Mouse (Mus musculus) bone marrow, adult 2 months (tissue): ENCODE data around the gene Cacna1d. TPM values are rescaled to one million over a fixed set of nuclear protein-coding genes. Genes with fewer than 3 reads are reported as not detected.

Experiments used
- H3K27ac ChIP-seq: fragments of 200-500 bp; 2 replicates; pipeline ENCODE4 v1.5.1; 2012; ENCODE audit warnings: low read depth, mild to moderate bottlenecking, control low read depth, inconsistent platforms, low read length; ENCODE audit not compliant: control insufficient read depth, poor library complexity, insufficient read depth
- H3K4me1 ChIP-seq: fragments of 200-500 bp; 2 replicates; pipeline ENCODE4 v1.6.1; 2011; ENCODE audit warnings: low read length; ENCODE audit not compliant: control insufficient read depth, insufficient read depth
- H3K4me3 ChIP-seq: fragments of 200-500 bp; replicated peaks from 2 replicates; pipeline ENCODE3; 2011; ENCODE audit warnings: mild to moderate bottlenecking, low read depth, low read length, control low read depth; ENCODE audit not compliant: control insufficient read depth
- CTCF ChIP-seq: fragments of 200-500 bp; IDR thresholded peaks from 2 replicates; pipeline ENCODE4 v1.5.1; 2011; ENCODE audit warnings: low read length, control low read depth; ENCODE audit not compliant: control insufficient read depth, insufficient read depth
- POLR2A ChIP-seq: fragments of 200-500 bp; IDR thresholded peaks from 2 replicates; pipeline ENCODE4 v1.6.1; 2011; ENCODE audit warnings: low read depth, mild to moderate bottlenecking, control low read depth, low read length, borderline replicate concordance; ENCODE audit not compliant: control insufficient read depth
- WGBS: fragments of 180-500 bp; shearing (Covaris S2); methylation state at CpG from one replicate; pipeline ENCODE4 v1.1.7; 2018; 5-methylcytosine and 5-hydroxymethylcytosine counted together
- polyA plus RNA-seq: library from polyadenylated mRNA; stranded (reverse); fragments of >200 nt; gene quantifications from 2 replicates; pipeline ENCODE4 v1.2.4, GENCODE M21; 2011; ENCODE audit warnings: low replicate concordance; ENCODE audit not compliant: missing spikeins, insufficient read depth, insufficient read length

Gene Cacna1d
- polyA plus RNA-seq, 1 experiment = 1.7 TPM

GRCm38 (mm10) chr14:30425175-30425574, 66.1 kb downstream of the Cacna1d start:
- Histone ChIP-seq H3K4me3 (no peak overlapping the region), H3K4me1 (peaks cover 3% of the 10 kb centered on the region), H3K27ac (no peak overlapping the region)
- no peak for TF ChIP-seq POLR2A
- TF ChIP-seq CTCF = no peak
- WGBS = 52% methylated on average over 6 of the region's 6 CpGs

DNA sequence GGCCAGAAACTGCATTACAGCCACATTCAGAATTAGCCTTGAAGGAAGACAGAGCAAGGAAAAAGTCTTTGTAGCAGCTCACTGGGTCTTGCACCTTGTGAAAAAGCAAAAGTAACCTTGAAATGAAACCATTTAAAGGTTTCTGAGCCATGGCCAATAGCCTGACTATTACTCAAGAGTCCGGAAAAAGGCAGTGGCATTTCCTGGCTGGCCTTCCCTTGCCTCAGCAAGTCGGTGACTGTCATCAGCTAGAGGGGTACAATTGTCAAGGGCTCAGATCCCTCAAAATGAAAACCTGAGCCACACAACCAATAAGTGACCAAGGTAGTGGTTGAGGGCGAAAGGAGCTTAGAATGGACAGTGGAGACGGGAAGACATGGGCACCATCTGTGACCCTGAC, 66.6 kb downstream of the Cacna1d start:
- 60% methylated on average over 4 of the region's 4 CpGs for WGBS
- TF ChIP-seq CTCF (no peak), POLR2A (no peak)
- H3K27ac ChIP-seq = peak overlapping the region; percentile 19; the same call in 1 of the 2 replicates
- H3K4me1 ChIP-seq = peaks cover 3% of the 10 kb centered on the region
- no peak overlapping the region for H3K4me3 ChIP-seq

DNA sequence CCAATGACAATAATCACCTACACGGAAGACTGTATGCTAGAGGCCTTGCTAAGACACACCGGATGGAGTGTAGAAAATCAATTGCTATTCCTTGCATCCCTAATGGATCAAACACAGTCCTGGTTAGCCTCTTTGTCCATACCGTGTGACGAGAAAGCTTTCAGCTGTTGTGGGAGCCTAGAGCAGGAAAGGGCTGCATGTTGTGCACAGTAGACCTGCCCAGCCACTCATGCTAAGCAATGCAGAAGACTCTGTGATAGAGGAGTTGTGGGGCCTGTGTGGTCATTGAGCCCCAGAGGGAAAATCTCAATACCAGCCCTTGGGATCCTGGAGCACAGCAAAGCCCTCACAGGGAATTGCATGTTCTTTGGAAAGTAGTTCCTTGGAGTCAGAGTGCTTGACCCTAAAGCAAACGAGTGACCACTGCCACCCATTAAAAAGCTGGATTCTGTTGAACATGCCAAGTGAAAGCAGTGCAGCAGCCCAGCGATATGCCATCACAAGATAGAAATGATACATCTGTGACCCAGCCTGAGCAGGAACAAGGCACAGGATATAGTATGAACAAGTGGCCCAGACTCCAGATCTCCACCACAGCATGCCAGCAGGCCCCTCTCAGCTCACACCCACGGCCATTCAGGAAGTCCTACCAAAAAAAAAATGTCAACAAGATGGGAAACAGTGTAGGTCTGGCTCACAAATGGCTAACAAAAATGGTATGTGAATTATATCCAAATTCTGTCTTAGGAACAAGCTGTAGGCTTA, 68.7 kb downstream of the Cacna1d start:
- no peak for TF ChIP-seq CTCF
- no peak for TF ChIP-seq POLR2A
- Histone ChIP-seq H3K27ac (no peak overlapping the region), H3K4me3 (no peak overlapping the region), H3K4me1 (peaks cover 3% of the 10 kb centered on the region)
- 79% methylated on average over 7 of the region's 7 CpGs for WGBS

DNA sequence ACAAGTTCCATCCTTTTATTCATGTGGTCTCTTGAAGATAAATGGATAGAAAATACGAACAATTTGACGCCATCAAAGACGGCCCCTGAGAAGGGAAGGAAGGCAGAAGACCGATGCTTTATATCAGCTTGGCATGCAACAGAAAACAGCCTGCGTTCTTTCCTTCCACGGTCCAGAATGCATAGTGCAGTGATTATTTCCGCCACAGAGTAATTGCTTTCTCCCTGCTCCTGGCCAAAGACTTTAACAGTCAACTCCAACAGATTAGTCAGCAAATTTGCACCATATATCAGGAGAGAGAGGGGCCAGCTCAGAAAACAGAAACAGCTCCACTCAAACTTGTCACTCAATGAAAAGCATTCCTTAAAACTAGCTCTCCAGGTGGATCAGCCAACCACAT, 71.8 kb downstream of the Cacna1d start:
- Histone ChIP-seq H3K4me3 (no peak overlapping the region), H3K4me1 (peaks cover 4% of the 10 kb centered on the region), H3K27ac (no peak overlapping the region)
- WGBS = 75% methylated on average over 7 of the region's 7 CpGs
- no peak for TF ChIP-seq CTCF

- TF ChIP-seq POLR2A = no peak
- no peak for TF ChIP-seq CTCF
- 88% methylated on average over 6 of the region's 6 CpGs for WGBS
- Histone ChIP-seq H3K27ac (no peak overlapping the region), H3K4me3 (no peak overlapping the region), H3K4me1 (peaks cover 3% of the 10 kb centered on the region)
These were observed 72.2 kb downstream of the Cacna1d start for GRCm38 (mm10) chr14:30419046-30419445.

DNA sequence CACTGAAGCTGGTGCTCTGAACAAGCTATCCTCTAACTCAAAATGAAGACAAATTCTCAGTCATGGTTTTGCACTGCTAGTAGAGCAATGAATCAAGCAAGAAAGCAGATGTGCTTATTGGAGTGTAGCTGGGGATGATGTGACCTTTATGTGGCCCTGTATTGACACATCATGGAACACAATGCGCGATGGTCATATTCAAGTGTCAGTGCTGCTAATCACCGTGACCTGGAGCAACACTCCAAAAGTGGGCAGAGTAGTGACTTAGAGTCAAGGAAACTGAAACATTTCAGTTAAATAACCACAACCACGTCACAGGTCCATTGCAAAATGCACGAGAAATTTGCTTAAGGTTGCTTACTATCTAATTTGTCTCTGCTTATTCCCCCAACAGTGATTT, 75.4 kb downstream of the Cacna1d start:
- H3K4me3 ChIP-seq = no peak overlapping the region
- 38% methylated on average over 5 of the region's 5 CpGs for WGBS

DNA sequence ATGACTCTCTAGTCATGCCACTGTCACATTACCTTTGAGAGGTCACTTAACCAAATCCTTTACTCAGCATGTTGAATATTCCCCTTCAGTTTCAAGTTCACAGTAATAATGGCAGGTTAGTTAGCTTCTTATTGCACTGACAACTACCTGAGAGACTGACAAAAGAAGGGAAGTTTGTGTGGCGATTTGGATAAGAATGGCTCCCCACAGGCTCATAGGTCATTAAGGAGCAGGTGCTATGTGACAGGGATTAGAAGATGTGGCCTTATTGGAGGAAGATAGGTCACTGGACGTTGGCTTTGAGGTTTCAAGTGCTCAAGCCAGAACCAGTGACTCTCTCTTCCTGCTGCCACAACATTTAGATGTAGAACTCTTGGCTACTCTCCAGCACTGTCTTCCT, 77.1 kb downstream of the Cacna1d start:
- no peak overlapping the region for H3K4me3 ChIP-seq
- 64% methylated on average over 2 of the region's 2 CpGs for WGBS
- H3K27ac ChIP-seq = no peak overlapping the region
- H3K4me1 ChIP-seq = peaks cover 1% of the 10 kb centered on the region; the same call in 1 of the 2 replicates
- TF ChIP-seq POLR2A (no peak), CTCF (no peak)

More for the DNA sequence above, 75.4 kb downstream of the Cacna1d start:
- TF ChIP-seq CTCF = no peak
- Histone ChIP-seq H3K4me1 (peaks cover 1% of the 10 kb centered on the region; the same call in 1 of the 2 replicates), H3K27ac (no peak overlapping the region)

- no peak for TF ChIP-seq POLR2A
- no peak for TF ChIP-seq CTCF
- H3K4me1 ChIP-seq = peaks cover 2% of the 10 kb centered on the region; the same call in 1 of the 2 replicates
- no peak overlapping the region for H3K4me3 ChIP-seq
- H3K27ac ChIP-seq = no peak overlapping the region
- 65% methylated on average over 4 of the region's 4 CpGs for WGBS
These were observed 81.9 kb downstream of the Cacna1d start for GRCm38 (mm10) chr14:30409331-30409730.

GRCm38 (mm10) chr14:30405456-30406225, 85.6 kb downstream of the Cacna1d start:
- 13% methylated on average over 8 of the region's 8 CpGs for WGBS
- Histone ChIP-seq H3K4me3 (no peak overlapping the region), H3K27ac (no peak overlapping the region), H3K4me1 (peaks cover 2% of the 10 kb centered on the region; the same call in 1 of the 2 replicates)
- no peak for TF ChIP-seq CTCF
